Mouse (Mus musculus): Measurements from ENCODE around the gene Ube2l6. TPM values are rescaled to one million over a fixed set of nuclear protein-coding genes. Genes with fewer than 3 reads are reported as not detected.

Ube2l6 gene
- 33.2 and 33.3 TPM in 2 replicates for polyA plus RNA-seq (2014; fragmentation: Nextera tagmentation; extraction: Ambion mirVana)

- Histone ChIP-seq H3K4me1 (replicated peaks; ENCODE audit: control insufficient read depth, insufficient read depth, low read length) (no peaks in the 10 kb centered on the region; the same call in 1 of the 2 replicates), H3K27ac (ENCODE audit: low read depth) (peak within 1 kb of the TSS; percentile 43; the same call in 1 of the 2 replicates), H3K9ac (ENCODE audit: low read length) (peak within 1 kb of the TSS; percentile 48), H3K4me2 (ENCODE audit: low read length) (peak within 1 kb of the TSS; percentile 60), H3K9me3 (ENCODE audit: control insufficient read depth, low read length) (no peaks in the 10 kb centered on the region), H3K27me3 (replicated peaks; ENCODE audit: control insufficient read depth, insufficient read depth, low read length) (no peaks in the 10 kb centered on the region), H3K36me3 (ENCODE audit: control insufficient read depth, insufficient read depth, low read length) (no peaks in the 10 kb centered on the region), H3K4me3 (ENCODE audit: low read depth, low read length) (peak within 1 kb of the TSS; percentile 61)
- under 1% methylated on average over 21 of the region's 21 CpGs for whole genome bisulfite sequencing
- ATAC-seq (replicated peaks; ENCODE audit: low FRiP score, low TSS enrichment, low read depth): peak; percentile 68
- peak; percentile 87 for DNase-seq (ENCODE audit: low spot score)
Observed at GRCm38 (mm10) chr2:84798493-84798921, at the start of gene Ube2l6. TSS of gene Ube2l6 (plus strand) at chr2:84798828.

- H3K27ac ChIP-seq (ENCODE audit: low read depth): no peak overlapping the region
- H3K4me2 ChIP-seq (ENCODE audit: low read length): no peak overlapping the region
- no peaks in the 10 kb centered on the region for H3K36me3 ChIP-seq (ENCODE audit: control insufficient read depth, insufficient read depth, low read length)
- H3K9me3 ChIP-seq (ENCODE audit: control insufficient read depth, low read length): no peaks in the 10 kb centered on the region
- H3K27me3 ChIP-seq (replicated peaks; ENCODE audit: control insufficient read depth, insufficient read depth, low read length): no peaks in the 10 kb centered on the region
- DNase-seq (ENCODE audit: low spot score): no peak
- no peak overlapping the region for H3K9ac ChIP-seq (ENCODE audit: low read length)
- no peak for ATAC-seq (replicated peaks; ENCODE audit: low FRiP score, low TSS enrichment, low read depth)
- no peaks in the 10 kb centered on the region for H3K4me1 ChIP-seq (replicated peaks; ENCODE audit: control insufficient read depth, insufficient read depth, low read length)
- WGBS: 59% methylated on average over 6 of the region's 6 CpGs
- H3K4me3 ChIP-seq (ENCODE audit: low read depth, low read length): no peak overlapping the region
Observed at GRCm38 (mm10) chr2:84750115-84750514, 48.5 kb upstream of the Ube2l6 start.

GRCm38 (mm10) chr2:84756245-84756644, 42.4 kb upstream of the Ube2l6 start:
- H3K27ac ChIP-seq (ENCODE audit: low read depth): no peak overlapping the region
- no peaks in the 10 kb centered on the region for H3K9me3 ChIP-seq (ENCODE audit: control insufficient read depth, low read length)
- H3K4me1 ChIP-seq (replicated peaks; ENCODE audit: control insufficient read depth, insufficient read depth, low read length): no peaks in the 10 kb centered on the region
- no peak overlapping the region for H3K4me3 ChIP-seq (ENCODE audit: low read depth, low read length)
- H3K4me2 ChIP-seq (ENCODE audit: low read length): no peak overlapping the region
- DNase-seq (ENCODE audit: low spot score) (no peak), ATAC-seq (replicated peaks; ENCODE audit: low FRiP score, low TSS enrichment, low read depth) (no peak)
- WGBS: 79% methylated on average over 5 of the region's 5 CpGs
- no peak overlapping the region for H3K9ac ChIP-seq (ENCODE audit: low read length)
- H3K27me3 ChIP-seq (replicated peaks; ENCODE audit: control insufficient read depth, insufficient read depth, low read length): no peaks in the 10 kb centered on the region
- H3K36me3 ChIP-seq (ENCODE audit: control insufficient read depth, insufficient read depth, low read length): no peaks in the 10 kb centered on the region

- H3K36me3 ChIP-seq (ENCODE audit: control insufficient read depth, insufficient read depth, low read length): no peaks in the 10 kb centered on the region
- no peak overlapping the region for H3K27ac ChIP-seq (ENCODE audit: low read depth)
- H3K4me2 ChIP-seq (ENCODE audit: low read length): no peak overlapping the region
- H3K4me3 ChIP-seq (ENCODE audit: low read depth, low read length): no peak overlapping the region
- no peaks in the 10 kb centered on the region for H3K27me3 ChIP-seq (replicated peaks; ENCODE audit: control insufficient read depth, insufficient read depth, low read length)
- ATAC-seq (replicated peaks; ENCODE audit: low FRiP score, low TSS enrichment, low read depth): no peak
- no peak for DNase-seq (ENCODE audit: low spot score)
- no peaks in the 10 kb centered on the region for H3K4me1 ChIP-seq (replicated peaks; ENCODE audit: control insufficient read depth, insufficient read depth, low read length)
- H3K9ac ChIP-seq (ENCODE audit: low read length): no peak overlapping the region
- 63% methylated on average over 7 of the region's 7 CpGs for WGBS
- H3K9me3 ChIP-seq (ENCODE audit: control insufficient read depth, low read length): no peaks in the 10 kb centered on the region
Observed at GRCm38 (mm10) chr2:84757026-84757682, 41.5 kb upstream of the Ube2l6 start.

- WGBS: 0% methylated on average over 2 of the region's 2 CpGs
- no peaks in the 10 kb centered on the region for H3K9me3 ChIP-seq (ENCODE audit: control insufficient read depth, low read length)
- H3K27me3 ChIP-seq (replicated peaks; ENCODE audit: control insufficient read depth, insufficient read depth, low read length): no peaks in the 10 kb centered on the region
- H3K36me3 ChIP-seq (ENCODE audit: control insufficient read depth, insufficient read depth, low read length): no peaks in the 10 kb centered on the region
- no peaks in the 10 kb centered on the region for H3K4me1 ChIP-seq (replicated peaks; ENCODE audit: control insufficient read depth, insufficient read depth, low read length)
- no peak overlapping the region for H3K9ac ChIP-seq (ENCODE audit: low read length)
- DNase-seq (ENCODE audit: low spot score) (no peak), ATAC-seq (replicated peaks; ENCODE audit: low FRiP score, low TSS enrichment, low read depth) (no peak; the same call in 1 of the 2 replicates)
- no peak overlapping the region for H3K27ac ChIP-seq (ENCODE audit: low read depth)
- no peak overlapping the region for H3K4me3 ChIP-seq (ENCODE audit: low read depth, low read length)
- no peak overlapping the region for H3K4me2 ChIP-seq (ENCODE audit: low read length)
Observed at GRCm38 (mm10) chr2:84758542-84759127, 40.0 kb upstream of the Ube2l6 start.

- Histone ChIP-seq H3K4me2 (ENCODE audit: low read length) (no peak overlapping the region), H3K27me3 (replicated peaks; ENCODE audit: control insufficient read depth, insufficient read depth, low read length) (no peaks in the 10 kb centered on the region), H3K9ac (ENCODE audit: low read length) (no peak overlapping the region), H3K36me3 (ENCODE audit: control insufficient read depth, insufficient read depth, low read length) (0 out of 2 replicates have a peak, but pooled peaks cover 3% of the 10 kb centered on the region), H3K9me3 (ENCODE audit: control insufficient read depth, low read length) (no peaks in the 10 kb centered on the region), H3K4me1 (replicated peaks; ENCODE audit: control insufficient read depth, insufficient read depth, low read length) (no peaks in the 10 kb centered on the region), H3K27ac (ENCODE audit: low read depth) (no peak overlapping the region), H3K4me3 (ENCODE audit: low read depth, low read length) (no peak overlapping the region)
- no peak for DNase-seq (ENCODE audit: low spot score)
- WGBS: 69% methylated on average over 8 of the region's 8 CpGs
- no peak for ATAC-seq (replicated peaks; ENCODE audit: low FRiP score, low TSS enrichment, low read depth)
Observed at GRCm38 (mm10) chr2:84760777-84761176, 37.9 kb upstream of the Ube2l6 start.

GRCm38 (mm10) chr2:84761309-84761708, 37.3 kb upstream of the Ube2l6 start:
- no peak for ATAC-seq (replicated peaks; ENCODE audit: low FRiP score, low TSS enrichment, low read depth)
- H3K27ac ChIP-seq (ENCODE audit: low read depth): no peak overlapping the region

GRCm38 (mm10) chr2:84761840-84762239, 36.8 kb upstream of the Ube2l6 start:
- Histone ChIP-seq H3K27ac (ENCODE audit: low read depth) (no peak overlapping the region), H3K9ac (ENCODE audit: low read length) (no peak overlapping the region), H3K4me2 (ENCODE audit: low read length) (no peak overlapping the region), H3K9me3 (ENCODE audit: control insufficient read depth, low read length) (no peaks in the 10 kb centered on the region), H3K4me1 (replicated peaks; ENCODE audit: control insufficient read depth, insufficient read depth, low read length) (no peaks in the 10 kb centered on the region), H3K4me3 (ENCODE audit: low read depth, low read length) (no peak overlapping the region), H3K27me3 (replicated peaks; ENCODE audit: control insufficient read depth, insufficient read depth, low read length) (no peaks in the 10 kb centered on the region), H3K36me3 (ENCODE audit: control insufficient read depth, insufficient read depth, low read length) (0 out of 2 replicates have a peak, but pooled peaks cover 5% of the 10 kb centered on the region)
- ATAC-seq (replicated peaks; ENCODE audit: low FRiP score, low TSS enrichment, low read depth) (no peak), DNase-seq (ENCODE audit: low spot score) (no peak)
- WGBS: 91% methylated on average over 1 of the region's 1 CpGs

More at GRCm38 (mm10) chr2:84761309-84761708, 37.3 kb upstream of the Ube2l6 start:
- WGBS: 80% methylated on average over 3 of the region's 3 CpGs
- Histone ChIP-seq H3K9me3 (ENCODE audit: control insufficient read depth, low read length) (no peaks in the 10 kb centered on the region), H3K9ac (ENCODE audit: low read length) (no peak overlapping the region), H3K4me3 (ENCODE audit: low read depth, low read length) (no peak overlapping the region), H3K4me1 (replicated peaks; ENCODE audit: control insufficient read depth, insufficient read depth, low read length) (no peaks in the 10 kb centered on the region), H3K4me2 (ENCODE audit: low read length) (no peak overlapping the region), H3K27me3 (replicated peaks; ENCODE audit: control insufficient read depth, insufficient read depth, low read length) (no peaks in the 10 kb centered on the region), H3K36me3 (ENCODE audit: control insufficient read depth, insufficient read depth, low read length) (0 out of 2 replicates have a peak, but pooled peaks cover 3% of the 10 kb centered on the region)
- no peak for DNase-seq (ENCODE audit: low spot score)

All from intestine, embryonic 14.5 days (tissue).